Mouse (Mus musculus) C2C12 (cell line): ENCODE data around the gene Eln. TPM values are rescaled to one million over a fixed set of nuclear protein-coding genes. Genes with fewer than 3 reads are reported as not detected.

Source experiments
- H3K27me3 ChIP-seq: one replicate; pipeline ENCODE4 v1.6.1; 2011; ENCODE audit not compliant: control insufficient read depth, insufficient read depth, insufficient read length
- H3K36me3 ChIP-seq: one replicate; pipeline ENCODE4 v1.6.1; 2011; ENCODE audit not compliant: control insufficient read depth, insufficient read depth
- H3K4me3 ChIP-seq: one replicate; pipeline ENCODE4 v1.5.1; 2011; ENCODE audit warnings: mild to moderate bottlenecking, control low read depth; ENCODE audit not compliant: poor library complexity, insufficient read depth, severe bottlenecking
- H3K79me2 ChIP-seq: one replicate; pipeline ENCODE4 v1.6.1; 2011; ENCODE audit not compliant: control insufficient read depth, insufficient read depth
- H3K79me3 ChIP-seq: one replicate; pipeline ENCODE4 v1.6.1; 2011; ENCODE audit warnings: low read depth, control low read depth
- H3ac ChIP-seq: one replicate; pipeline ENCODE3; 2011; ENCODE audit warnings: low read depth; ENCODE audit not compliant: control insufficient read depth, insufficient read length
- CEBPB ChIP-seq: IDR thresholded peaks from one replicate; pipeline ENCODE4 v1.6.1; 2011; ENCODE audit warnings: low read depth, mild to moderate bottlenecking, control low read depth, moderate library complexity
- CTCF ChIP-seq: IDR thresholded peaks from one replicate; pipeline ENCODE4 v1.5.1; 2011; ENCODE audit not compliant: control insufficient read depth, insufficient read depth, insufficient read length
- FOSL1 ChIP-seq: IDR thresholded peaks from one replicate; pipeline ENCODE4 v1.8.0; 2011; ENCODE audit warnings: mild to moderate bottlenecking, low read length; ENCODE audit not compliant: poor library complexity, insufficient read depth, severe bottlenecking
- MAX ChIP-seq: IDR thresholded peaks from one replicate; pipeline ENCODE4 v1.6.1; 2011; ENCODE audit warnings: mild to moderate bottlenecking, control low read depth
- MYOD1 ChIP-seq: IDR thresholded peaks from one replicate; pipeline ENCODE4 v1.6.1; 2011; ENCODE audit warnings: low read depth; ENCODE audit not compliant: control insufficient read depth, insufficient read length
- MYOG ChIP-seq: IDR thresholded peaks from one replicate; pipeline ENCODE4 v1.6.1; 2011; ENCODE audit not compliant: control insufficient read depth, insufficient read length; ENCODE audit errors: extremely low read depth
- USF1 ChIP-seq: IDR thresholded peaks from one replicate; pipeline ENCODE4 v1.6.1; 2011; ENCODE audit warnings: low read depth, mild to moderate bottlenecking, control low read depth, moderate library complexity
- polyA plus RNA-seq: library from polyadenylated mRNA; unstranded; fragments of >200 nt; fragmentation: generic; extraction: Trizol; gene quantifications from one replicate; pipeline ENCODE4 v1.2.1, GENCODE M21; 2012; ENCODE audit warnings: missing spikeins

Eln gene
- polyA plus RNA-seq, 1 experiment, result not detected

GRCm38 (mm10) chr5:134780963-134781362 is 33.8 kb upstream of the Eln start:
- no peaks in the 10 kb centered on the region for H3K79me3 ChIP-seq
- H3K79me2 ChIP-seq, result no peaks in the 10 kb centered on the region
- peaks cover 2% of the 10 kb centered on the region for H3K27me3 ChIP-seq
- TF ChIP-seq MYOD1, result no peak
- no peak for TF ChIP-seq CTCF
- no peak for TF ChIP-seq MAX
- TF ChIP-seq CEBPB, result no peak
- no peak for TF ChIP-seq FOSL1
- no peak for TF ChIP-seq MYOG
- TF ChIP-seq USF1, result no peak
- H3ac ChIP-seq, result no peak overlapping the region
- no peaks in the 10 kb centered on the region for H3K36me3 ChIP-seq
- H3K4me3 ChIP-seq, result no peak overlapping the region

DNA sequence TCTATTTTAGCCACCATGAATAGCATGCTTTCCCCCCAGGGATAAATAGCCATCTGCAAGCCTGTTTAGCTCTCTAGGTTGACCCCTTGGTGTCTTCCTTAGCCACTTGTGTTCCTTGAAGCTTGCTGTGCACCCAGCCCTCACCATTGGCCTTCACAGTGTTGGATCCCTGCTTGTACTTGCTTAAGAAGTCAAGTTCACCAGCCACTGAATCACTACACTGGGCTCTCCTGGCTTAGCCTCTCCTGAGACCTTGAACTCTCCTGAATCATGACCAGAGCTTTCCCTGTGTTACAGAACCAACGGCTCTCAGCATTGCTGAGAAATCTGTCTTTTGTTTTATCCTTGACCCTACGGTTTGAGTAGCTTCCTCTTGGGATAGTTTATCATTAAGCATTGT is 33.0 kb upstream of the Eln start:
- Histone ChIP-seq H3K27me3 (peaks cover 4% of the 10 kb centered on the region), H3K36me3 (no peaks in the 10 kb centered on the region), H3K79me3 (no peaks in the 10 kb centered on the region), H3K79me2 (no peaks in the 10 kb centered on the region), H3ac (no peak overlapping the region), H3K4me3 (no peak overlapping the region)
- TF ChIP-seq USF1, result no peak
- TF ChIP-seq CEBPB, result no peak
- TF ChIP-seq MYOG, result no peak
- no peak for TF ChIP-seq MYOD1
- no peak for TF ChIP-seq MAX
- no peak for TF ChIP-seq FOSL1
- no peak for TF ChIP-seq CTCF

DNA sequence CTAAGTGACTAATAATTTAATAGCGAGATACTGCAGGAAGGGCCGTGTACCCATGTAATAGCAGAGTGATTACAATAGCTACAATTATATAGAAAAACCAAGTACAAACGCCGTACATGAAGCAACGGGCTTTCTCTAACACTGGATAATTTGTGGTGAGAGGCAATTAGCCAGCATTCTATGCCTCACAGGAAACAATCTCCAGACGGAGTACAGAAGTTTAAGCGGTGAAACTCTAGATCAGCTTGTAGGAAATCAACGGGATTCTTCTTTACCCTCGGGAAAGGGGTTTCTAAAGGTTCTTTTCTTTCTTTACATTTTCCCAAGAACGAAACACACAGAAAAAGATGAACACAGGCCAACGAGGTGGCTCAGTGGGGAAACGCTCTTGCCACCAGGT is 29.4 kb upstream of the Eln start:
- Histone ChIP-seq H3K79me3 (no peaks in the 10 kb centered on the region), H3K36me3 (no peaks in the 10 kb centered on the region), H3K27me3 (peaks cover 8% of the 10 kb centered on the region), H3K79me2 (no peaks in the 10 kb centered on the region), H3ac (no peak overlapping the region), H3K4me3 (no peak overlapping the region)
- TF ChIP-seq USF1, result no peak

- no peak overlapping the region for H3ac ChIP-seq
- peaks cover 8% of the 10 kb centered on the region for H3K27me3 ChIP-seq
- TF ChIP-seq USF1 (no peak), CEBPB (no peak), MYOD1 (no peak), MYOG (no peak)
- H3K4me3 ChIP-seq, result no peak overlapping the region
- no peaks in the 10 kb centered on the region for H3K79me2 ChIP-seq
- no peaks in the 10 kb centered on the region for H3K36me3 ChIP-seq
- no peaks in the 10 kb centered on the region for H3K79me3 ChIP-seq
These were observed 25.4 kb upstream of the Eln start for GRCm38 (mm10) chr5:134772522-134772921.

- Histone ChIP-seq H3K27me3 (peaks cover 8% of the 10 kb centered on the region), H3K79me2 (no peaks in the 10 kb centered on the region), H3ac (no peak overlapping the region), H3K4me3 (no peak overlapping the region), H3K79me3 (no peaks in the 10 kb centered on the region), H3K36me3 (no peaks in the 10 kb centered on the region)
- TF ChIP-seq FOSL1, result no peak
- TF ChIP-seq USF1, result no peak
- no peak for TF ChIP-seq MYOG
- TF ChIP-seq MYOD1, result no peak
- no peak for TF ChIP-seq CEBPB
- no peak for TF ChIP-seq MAX
- no peak for TF ChIP-seq CTCF
These were observed 24.6 kb upstream of the Eln start for GRCm38 (mm10) chr5:134771750-134772149.

DNA sequence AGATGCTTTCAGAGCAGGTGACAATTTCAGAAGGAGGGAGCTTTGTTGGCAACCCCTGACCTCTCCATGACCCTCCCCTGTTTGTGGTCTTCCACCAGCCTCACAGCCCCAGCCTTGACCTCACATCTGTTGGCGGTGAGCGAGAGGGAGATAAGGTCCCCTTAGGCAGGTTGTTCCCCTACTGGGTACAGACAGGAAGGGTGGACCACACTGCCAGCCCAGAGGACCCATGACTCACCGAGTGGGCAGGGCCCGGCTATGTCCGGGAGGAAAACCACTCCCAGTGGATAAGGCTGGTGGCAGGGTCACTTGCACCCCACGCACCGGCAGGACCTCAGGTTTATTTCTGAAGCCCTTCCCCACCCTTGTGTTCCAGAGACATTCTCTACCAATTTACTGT is 22.1 kb upstream of the Eln start:
- Histone ChIP-seq H3K79me3 (no peaks in the 10 kb centered on the region), H3K4me3 (no peak overlapping the region), H3K27me3 (peaks cover 17% of the 10 kb centered on the region), H3ac (no peak overlapping the region), H3K79me2 (no peaks in the 10 kb centered on the region), H3K36me3 (no peaks in the 10 kb centered on the region)
- TF ChIP-seq USF1 (no peak), MAX (no peak), CTCF (no peak), MYOD1 (no peak), FOSL1 (no peak), CEBPB (no peak), MYOG (no peak)
